Mouse (Mus musculus): ENCODE measurements around the gene Rergl. TPM values are rescaled to one million over a fixed set of nuclear protein-coding genes. Genes with fewer than 3 reads are reported as not detected.

Rergl gene
- polyA plus RNA-seq, 1 experiment from 2014 or later = not detected

Other genes starting within 250 kb of the Rergl start
- gene Pik3c2g, start 85.2 kb upstream of the Rergl start, polyA plus RNA-seq (2016; fragmentation: Nextera tagmentation; extraction: Ambion mirVana) = 1.2 and 1.8 TPM in 2 replicates